ENCODE assay signal across 14 mouse cellular contexts in the genomic region with DNA sequence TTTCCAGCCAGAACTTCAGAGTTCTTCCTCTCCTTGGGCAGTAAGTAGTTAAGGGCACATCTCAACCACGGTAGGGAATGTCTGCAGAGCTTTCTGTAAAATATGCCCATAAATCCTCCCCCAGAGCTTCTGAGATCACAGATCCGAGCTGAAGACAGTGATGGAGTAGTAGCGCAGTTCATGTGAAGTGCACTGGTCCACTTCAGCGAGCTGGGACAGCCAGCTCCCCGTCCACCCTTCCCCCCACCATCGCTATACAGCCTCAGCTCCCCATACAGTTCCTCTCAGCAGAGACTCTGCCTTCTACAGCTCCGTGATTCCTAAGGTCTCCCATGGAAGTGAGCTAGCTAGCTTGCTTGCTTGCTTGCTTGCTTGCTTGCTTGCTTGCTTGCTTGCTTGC.
DNase-seq lines count a peak whose midpoint lies in the region; ATAC-seq and TF ChIP-seq lines count a peak whose summit lies in the region.
"Had no signal": no experiment of that assay in that cellular context is flagged by ENCODE, and none has a peak within 500 bp of the region (broad histone marks: within the 10 kb centered on the region; RNA-seq: fewer than 3 reads in every experiment).

No protein-coding gene starts in this region.

- no peaks in the 10 kb centered on the region for H3K9me3 ChIP-seq in heart, embryonic 14.5 days (ENCODE audit: control insufficient read depth, low read length)
- H3K9me3 ChIP-seq in lung, embryonic 14.5 days (ENCODE audit: low read depth, low read length), result no peaks in the 10 kb centered on the region
- H3K9me3 ChIP-seq in heart, postnatal 0 days (replicated peaks; ENCODE audit: control insufficient read depth, low read length), result no peaks in the 10 kb centered on the region
- no peaks in the 10 kb centered on the region for H3K9me3 ChIP-seq in hindbrain, postnatal 0 days (ENCODE audit: low read length)

- no peak for DNase-seq in heart, postnatal 10 days
- peak; percentile 81 for DNase-seq in lung, embryonic 14.5 days
- no peak for DNase-seq in lung, adult 18-20 months
- no peak for DNase-seq in heart, postnatal 0 days (ENCODE audit: low spot score)
- DNase-seq in left cerebral cortex, postnatal 14 days (ENCODE audit: low spot score in 2 of 2), result no peak
- no peak for DNase-seq in hindbrain, postnatal 0 days (ENCODE audit: low spot score)
- DNase-seq: cerebellum, adult 11-12 months; gastrocnemius, postnatal 14 days; layer of hippocampus, adult 9-11 months had no signal

- H3K4me1 ChIP-seq in heart, embryonic 14.5 days (ENCODE audit: control insufficient read depth in 2 of 2, insufficient read depth in 2 of 2, low read length in 2 of 2), result peaks cover 12 to 20% of the 10 kb centered on the region in 2 experiments
- peaks cover 25% of the 10 kb centered on the region for H3K4me1 ChIP-seq in lung, embryonic 14.5 days (ENCODE audit: insufficient read depth)
- peaks cover 15% of the 10 kb centered on the region for H3K4me1 ChIP-seq in heart, postnatal 0 days (ENCODE audit: control insufficient read depth, insufficient read depth)
- H3K4me1 ChIP-seq in small intestine, adult 2 months (ENCODE audit: control insufficient read depth, insufficient read depth, insufficient read length, low read length), result no peaks in the 10 kb centered on the region; the same call in 1 of the 2 replicates
- H3K4me1 ChIP-seq in hindbrain, postnatal 0 days (ENCODE audit: insufficient read depth, low read length), result peaks cover 3% of the 10 kb centered on the region; the same call in 1 of the 2 replicates

- H3K4me3 ChIP-seq in heart, embryonic 14.5 days (ENCODE audit: control insufficient read depth in 1 of 2, insufficient read depth in 1 of 2, low read depth in 1 of 2, low read length in 2 of 2), result no peak overlapping the region
- no peak overlapping the region for H3K4me3 ChIP-seq in lung, embryonic 14.5 days (ENCODE audit: low read depth, low read length)
- H3K4me3 ChIP-seq in heart, postnatal 0 days (ENCODE audit: low read depth, low read length), result no peak overlapping the region
- no peak overlapping the region for H3K4me3 ChIP-seq in small intestine, adult 2 months (ENCODE audit: low read depth, low read length)
- H3K4me3 ChIP-seq in hindbrain, postnatal 0 days (ENCODE audit: low read length), result no peak overlapping the region
- H3K4me3 ChIP-seq: erythroblast, embryonic 14.5 days had no signal

- WGBS in heart, embryonic 14.5 days, result 23% methylated on average over 7 of the region's 7 CpGs
- 15% methylated on average over 7 of the region's 7 CpGs for WGBS in lung, embryonic 14.5 days
- 32% methylated on average over 7 of the region's 7 CpGs for WGBS in heart, postnatal 0 days
- WGBS in small intestine, adult 2 months, result 79% methylated on average over 7 of the region's 7 CpGs
- 51% methylated on average over 7 of the region's 7 CpGs for WGBS in hindbrain, postnatal 0 days

- H3K4me2 ChIP-seq in heart, embryonic 14.5 days (ENCODE audit: low read length), result peak overlapping the region; percentile 16
- H3K4me2 ChIP-seq in lung, embryonic 14.5 days, result peak overlapping the region; percentile 41
- H3K4me2 ChIP-seq in heart, postnatal 0 days (ENCODE audit: low read depth, low read length), result no peak overlapping the region
- H3K4me2 ChIP-seq in hindbrain, postnatal 0 days (ENCODE audit: low read depth, low read length), result no peak overlapping the region

- TF ChIP-seq EP300 in heart, postnatal 0 days (IDR thresholded peaks at IDR 0.05; ENCODE audit: low read depth), result no peak

- no peak for TF ChIP-seq POLR2A in small intestine, adult 2 months (IDR thresholded peaks at IDR 0.05; ENCODE audit: low read depth, low read length)

- ATAC-seq in heart, embryonic 14.5 days (ENCODE audit: insufficient number of reproducible peaks, insufficient read depth, low FRiP score, low read depth), result no peak
- peak; percentile 82 for ATAC-seq in lung, embryonic 14.5 days (ENCODE audit: insufficient read depth)
- no peak for ATAC-seq in heart, postnatal 0 days (ENCODE audit: insufficient read depth, low read depth)
- no peak for ATAC-seq in hindbrain, postnatal 0 days
- ATAC-seq: midbrain, embryonic 16.5 days had no signal

- no peaks in the 10 kb centered on the region for H3K36me3 ChIP-seq in heart, embryonic 14.5 days (ENCODE audit: control insufficient read depth, insufficient read depth, low read length)
- H3K36me3 ChIP-seq in lung, embryonic 14.5 days (ENCODE audit: insufficient read depth), result no peaks in the 10 kb centered on the region
- H3K36me3 ChIP-seq in heart, postnatal 0 days (replicated peaks; ENCODE audit: control insufficient read depth, insufficient read depth, low read length), result no peaks in the 10 kb centered on the region
- H3K36me3 ChIP-seq in small intestine, adult 2 months (ENCODE audit: control insufficient read depth, insufficient read depth, low read length), result no peaks in the 10 kb centered on the region
- H3K36me3 ChIP-seq in hindbrain, postnatal 0 days (ENCODE audit: insufficient read depth, low read length), result no peaks in the 10 kb centered on the region

- TF ChIP-seq CTCF in lung, embryonic 14.5 days (IDR thresholded peaks at IDR 0.05; ENCODE audit: low read depth), result no peak
- no peak for TF ChIP-seq CTCF in heart, postnatal 0 days (IDR thresholded peaks at IDR 0.05; ENCODE audit: low read depth)
- no peak for TF ChIP-seq CTCF in small intestine, adult 2 months (IDR thresholded peaks at IDR 0.05; ENCODE audit: extremely low read depth, insufficient read length, insufficient replicate concordance, low read depth, low read length)
- no peak for TF ChIP-seq CTCF in hindbrain, postnatal 0 days (IDR thresholded peaks at IDR 0.05; ENCODE audit: low read depth)

- no peak overlapping the region; the same call in 1 of the 2 replicates for H3K9ac ChIP-seq in heart, embryonic 14.5 days (ENCODE audit: low read length)
- no peak overlapping the region; the same call in 1 of the 2 replicates for H3K9ac ChIP-seq in lung, embryonic 14.5 days
- no peak overlapping the region for H3K9ac ChIP-seq in heart, postnatal 0 days (replicated peaks; ENCODE audit: low read depth, low read length)
- no peak overlapping the region for H3K9ac ChIP-seq in hindbrain, postnatal 0 days (replicated peaks; ENCODE audit: low read length)
- H3K9ac ChIP-seq: liver, embryonic 14.5 days had no signal

- H3K27me3 ChIP-seq in heart, embryonic 14.5 days (ENCODE audit: control insufficient read depth, insufficient read depth, low read length), result no peaks in the 10 kb centered on the region
- no peaks in the 10 kb centered on the region for H3K27me3 ChIP-seq in lung, embryonic 14.5 days (ENCODE audit: insufficient read depth, low read length)
- H3K27me3 ChIP-seq in heart, postnatal 0 days (ENCODE audit: control insufficient read depth, insufficient read depth, low read length), result no peaks in the 10 kb centered on the region
- no peaks in the 10 kb centered on the region for H3K27me3 ChIP-seq in small intestine, adult 2 months (ENCODE audit: control insufficient read depth, insufficient read depth, low read length)
- no peaks in the 10 kb centered on the region for H3K27me3 ChIP-seq in hindbrain, postnatal 0 days (ENCODE audit: insufficient read depth, low read length)

- intact Hi-C loops in heart, postnatal 10 days (cut with DNase I), result no loop called here
- intact Hi-C loops in left cerebral cortex, postnatal 14 days (cut with DNase I), result no loop called here

- peak overlapping the region; percentile 39 to 68; a peak in 3 of 4 replicates for H3K27ac ChIP-seq in heart, embryonic 14.5 days (replicated peaks in 1 of 2; ENCODE audit: control insufficient read depth in 1 of 2, insufficient read depth in 1 of 2, low read depth in 2 of 2, low read length in 2 of 2)
- peak overlapping the region; percentile 89 for H3K27ac ChIP-seq in lung, embryonic 14.5 days (ENCODE audit: low read depth)
- peak overlapping the region; percentile 60 for H3K27ac ChIP-seq in heart, postnatal 0 days (ENCODE audit: low read depth)
- 0 out of 2 replicates have a peak overlapping the region, but pooled peaks have one; percentile 31 for H3K27ac ChIP-seq in small intestine, adult 2 months (ENCODE audit: insufficient read depth, low read depth, low read length)
- H3K27ac ChIP-seq in hindbrain, postnatal 0 days, result no peak overlapping the region
- H3K27ac ChIP-seq: liver, embryonic 14.5 days had no signal

Comparison
In these comparisons a context has a peak if more than half of its experiments do, and no peak if none do; other contexts are left out.
1. H3K4me2 ChIP-seq: peak in heart, embryonic 14.5 days (single experiment) and lung, embryonic 14.5 days (single experiment); none in heart, postnatal 0 days (single experiment) and hindbrain, postnatal 0 days (single experiment).